Mouse (Mus musculus): ENCODE data around the gene Gnb1l.
"Not testable (repeated sequence)": the region's sequence is repeated elsewhere in the genome, so short reads cannot be mapped to it uniquely, and the experiment has no call there.

The Gnb1l gene

GRCm38 (mm10) chr16:18482431-18482830 lies 16.1 kb upstream of the Gnb1l start:
- peak; percentile 85 for DNase-seq (ENCODE audit: low read depth, low spot score)

GRCm38 (mm10) chr16:18483839-18484238 lies 14.7 kb upstream of the Gnb1l start:
- no peak for DNase-seq (ENCODE audit: low read depth, low spot score)

GRCm38 (mm10) chr16:18484386-18484785 lies 14.1 kb upstream of the Gnb1l start:
- no peak for DNase-seq (ENCODE audit: low read depth, low spot score)

GRCm38 (mm10) chr16:18484794-18485435 lies 13.6 kb upstream of the Gnb1l start:
- DNase-seq (ENCODE audit: low read depth, low spot score) = peak; percentile 76

- DNase-seq (ENCODE audit: low read depth, low spot score) = no peak
Measured at GRCm38 (mm10) chr16:18486126-18486525, 12.4 kb upstream of the Gnb1l start.

- DNase-seq (ENCODE audit: low read depth, low spot score) = no peak
Measured at GRCm38 (mm10) chr16:18490281-18490680, 8.2 kb upstream of the Gnb1l start.

GRCm38 (mm10) chr16:18490894-18491293 lies 7.6 kb upstream of the Gnb1l start:
- no peak for DNase-seq (ENCODE audit: low read depth, low spot score)

- peak; percentile 60 for DNase-seq (ENCODE audit: low read depth, low spot score)
Measured at GRCm38 (mm10) chr16:18497865-18498515, 523 bp upstream of the Gnb1l start.

GRCm38 (mm10) chr16:18498996-18499395 lies 483 bp downstream of the Gnb1l start:
- DNase-seq (ENCODE audit: low read depth, low spot score) = peak; percentile 40

- DNase-seq (ENCODE audit: low read depth, low spot score) = no peak
Measured at GRCm38 (mm10) chr16:18501531-18501930, 3.0 kb downstream of the Gnb1l start.

GRCm38 (mm10) chr16:18503566-18504342 lies 5.2 kb downstream of the Gnb1l start:
- DNase-seq (ENCODE audit: low read depth, low spot score) = no peak

- no peak for DNase-seq (ENCODE audit: low read depth, low spot score)
Measured at GRCm38 (mm10) chr16:18506524-18507199, 8.1 kb downstream of the Gnb1l start.

GRCm38 (mm10) chr16:18507200-18507549 lies 8.7 kb downstream of the Gnb1l start:
- no peak for DNase-seq (ENCODE audit: low read depth, low spot score)

- no peak for DNase-seq (ENCODE audit: low read depth, low spot score)
Measured at GRCm38 (mm10) chr16:18511741-18512140, 13.2 kb downstream of the Gnb1l start.

- peak; percentile 29 for DNase-seq (ENCODE audit: low read depth, low spot score)
Measured at GRCm38 (mm10) chr16:18513508-18513907, 15.0 kb downstream of the Gnb1l start.

- DNase-seq (ENCODE audit: low read depth, low spot score) = peak; percentile 29
Measured at GRCm38 (mm10) chr16:18518091-18518490, 19.6 kb downstream of the Gnb1l start.

- DNase-seq (ENCODE audit: low read depth, low spot score) = no peak
Measured at GRCm38 (mm10) chr16:18523563-18524245, 25.2 kb downstream of the Gnb1l start.

- peak; percentile 64 for DNase-seq (ENCODE audit: low read depth, low spot score)
Measured at GRCm38 (mm10) chr16:18528656-18529055, 30.1 kb downstream of the Gnb1l start.

GRCm38 (mm10) chr16:18533061-18533460 lies 34.5 kb downstream of the Gnb1l start:
- DNase-seq (ENCODE audit: low read depth, low spot score) = not testable (repeated sequence)

- DNase-seq (ENCODE audit: low read depth, low spot score) = no peak
Measured at GRCm38 (mm10) chr16:18537407-18537990, 39.0 kb downstream of the Gnb1l start.

- no peak for DNase-seq (ENCODE audit: low read depth, low spot score)
Measured at GRCm38 (mm10) chr16:18539281-18539680, 40.8 kb downstream of the Gnb1l start.
